In the genomic region with DNA sequence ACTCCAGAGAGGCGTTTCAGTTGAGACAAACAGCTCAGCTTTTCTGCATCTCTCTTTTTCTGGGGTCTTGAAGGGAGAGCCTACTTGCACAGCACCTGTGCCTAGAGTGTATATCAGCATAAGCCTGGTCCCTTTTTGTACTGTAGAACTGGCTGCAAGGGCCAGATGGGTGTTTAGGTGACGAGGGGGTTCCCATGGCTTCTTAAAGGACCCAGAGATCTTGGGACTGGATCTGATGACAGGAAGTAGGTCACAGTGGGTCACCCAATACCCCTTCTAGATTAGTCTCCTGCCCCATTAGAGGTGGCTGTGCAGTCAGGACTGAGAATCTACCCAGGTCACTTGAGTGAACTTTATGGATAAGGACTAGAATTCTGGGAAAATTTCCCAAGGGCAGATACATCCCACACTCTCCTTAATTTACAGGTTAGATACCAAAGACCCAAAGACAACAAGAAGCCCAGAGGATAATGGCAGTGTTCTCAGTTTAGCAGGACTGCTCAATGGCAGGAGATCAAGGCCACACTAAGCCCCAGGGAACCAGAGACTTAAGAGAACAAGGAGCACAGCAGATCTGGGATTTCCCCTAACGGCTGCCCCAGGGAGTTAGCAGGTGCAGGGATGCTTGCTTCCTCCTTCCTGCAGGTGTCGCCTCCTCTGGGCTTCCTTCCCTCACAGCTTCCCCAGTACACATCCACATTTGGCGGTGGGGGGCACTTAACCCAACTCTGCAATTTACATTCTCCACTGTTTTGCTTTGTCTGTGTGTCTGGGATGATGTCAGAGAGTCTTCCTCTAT, we compare ENCODE assay signal across 16 mouse cellular contexts. TPM values are rescaled to one million over a fixed set of nuclear protein-coding genes. Genes with fewer than 3 reads are reported as not detected.
DNase-seq lines count a peak whose midpoint lies in the region; ATAC-seq and TF ChIP-seq lines count a peak whose summit lies in the region.
"Had no signal": no experiment of that assay in that cellular context is flagged by ENCODE, and none has a peak within 500 bp of the region (broad histone marks: within the 10 kb centered on the region; RNA-seq: fewer than 3 reads in every experiment).

No protein-coding gene starts in this region.

- H3K4me3 ChIP-seq in heart, postnatal 0 days (ENCODE audit: low read depth, low read length): no peak overlapping the region
- H3K4me3 ChIP-seq in heart, embryonic 10.5 days: no peak overlapping the region
- no peak overlapping the region for H3K4me3 ChIP-seq in ES-Bruce4 (ENCODE audit: low read depth, low read length)
- H3K4me3 ChIP-seq: forebrain, embryonic 12.5 days; heart, embryonic 15.5 days; liver, embryonic 15.5 days; midbrain, embryonic 12.5 days had no signal

- no peak overlapping the region for H3K9ac ChIP-seq in heart, postnatal 0 days (replicated peaks; ENCODE audit: low read depth, low read length)
- no peak overlapping the region for H3K9ac ChIP-seq in ES-Bruce4 (ENCODE audit: low read depth, poor library complexity, severe bottlenecking)
- H3K9ac ChIP-seq: forebrain, embryonic 12.5 days; heart, embryonic 15.5 days; liver, embryonic 15.5 days; midbrain, embryonic 12.5 days had no signal

- no peaks in the 10 kb centered on the region for H3K9me3 ChIP-seq in heart, postnatal 0 days (replicated peaks; ENCODE audit: control insufficient read depth, low read length)
- H3K9me3 ChIP-seq in heart, embryonic 10.5 days: no peaks in the 10 kb centered on the region
- no peaks in the 10 kb centered on the region for H3K9me3 ChIP-seq in ES-Bruce4 (replicated peaks; ENCODE audit: control insufficient read depth, insufficient read depth, low read length, poor library complexity, severe bottlenecking)
- H3K9me3 ChIP-seq: forebrain, embryonic 12.5 days; heart, embryonic 15.5 days; liver, embryonic 15.5 days; midbrain, embryonic 12.5 days had no signal

- peak overlapping the region; percentile 30; the same call in 1 of the 2 replicates for H3K27ac ChIP-seq in heart, postnatal 0 days (ENCODE audit: low read depth)
- no peak overlapping the region for H3K27ac ChIP-seq in heart, embryonic 10.5 days
- no peak overlapping the region for H3K27ac ChIP-seq in ES-Bruce4 (ENCODE audit: insufficient read depth, low read length)
- H3K27ac ChIP-seq: forebrain, embryonic 12.5 days; heart, embryonic 15.5 days; liver, embryonic 15.5 days; midbrain, embryonic 12.5 days had no signal

- WGBS in heart, postnatal 0 days: 45% methylated on average over 5 of the region's 5 CpGs
- 56% methylated on average over 5 of the region's 5 CpGs for WGBS in heart, embryonic 10.5 days

- no peak for TF ChIP-seq CTCF in heart, postnatal 0 days (IDR thresholded peaks at IDR 0.05; ENCODE audit: low read depth)
- peak; percentile 37 for TF ChIP-seq CTCF in ES-Bruce4 (IDR thresholded peaks at IDR 0.05; ENCODE audit: low read depth, low read length)

- no peak overlapping the region for H3K4me2 ChIP-seq in heart, postnatal 0 days (ENCODE audit: low read depth, low read length)
- H3K4me2 ChIP-seq: forebrain, embryonic 12.5 days; heart, embryonic 15.5 days; liver, embryonic 15.5 days; midbrain, embryonic 12.5 days had no signal

- no peak for ATAC-seq in heart, postnatal 0 days (ENCODE audit: insufficient read depth, low read depth)
- ATAC-seq in neutrophil, adult 5-6 weeks (ENCODE audit: extremely low read depth, insufficient number of reproducible peaks, low FRiP score, poor library complexity, severe bottlenecking): peak; percentile 5; the same call in 1 of the 2 replicates

- no peak for TF ChIP-seq EP300 in heart, postnatal 0 days (IDR thresholded peaks at IDR 0.05; ENCODE audit: low read depth)
- no peak for TF ChIP-seq EP300 in ES-Bruce4 (IDR thresholded peaks at IDR 0.05; ENCODE audit: insufficient read depth, low read depth, low read length)

- H3K27me3 ChIP-seq in heart, postnatal 0 days (ENCODE audit: control insufficient read depth, insufficient read depth, low read length): no peaks in the 10 kb centered on the region
- H3K27me3 ChIP-seq in heart, embryonic 10.5 days (ENCODE audit: insufficient read depth, poor library complexity, severe bottlenecking): no peaks in the 10 kb centered on the region; the same call in 1 of the 2 replicates
- no peaks in the 10 kb centered on the region for H3K27me3 ChIP-seq in ES-Bruce4 (ENCODE audit: control insufficient read depth, insufficient read depth, low read length, poor library complexity, severe bottlenecking)
- H3K27me3 ChIP-seq: forebrain, embryonic 12.5 days; heart, embryonic 15.5 days; liver, embryonic 15.5 days; midbrain, embryonic 12.5 days had no signal

- no peak for DNase-seq in heart, postnatal 0 days (ENCODE audit: low spot score)
- no peak for DNase-seq in heart, embryonic 10.5 days (ENCODE audit: low spot score)
- peak; percentile 82 for DNase-seq in thymus, postnatal 14 days
- DNase-seq in frontal cortex, postnatal 36 days (ENCODE audit: low spot score in 2 of 2): no peak
- DNase-seq in MN1 (ENCODE audit: low spot score): no peak
- no peak for DNase-seq in left cerebral cortex, postnatal 36 days (ENCODE audit: low spot score in 2 of 2)
- DNase-seq: cerebellum, adult 2 months; gastrocnemius, postnatal 10 days; kidney, postnatal 36 days; retina, postnatal 1 day had no signal

- 0 out of 2 replicates have a peak, but pooled peaks cover 3% of the 10 kb centered on the region for H3K4me1 ChIP-seq in heart, postnatal 0 days (ENCODE audit: control insufficient read depth, insufficient read depth)
- peaks cover 12% of the 10 kb centered on the region; the same call in 1 of the 2 replicates for H3K4me1 ChIP-seq in heart, embryonic 10.5 days
- peaks cover 1% of the 10 kb centered on the region for H3K4me1 ChIP-seq in ES-Bruce4 (ENCODE audit: control insufficient read depth, insufficient read depth, low read length)
- H3K4me1 ChIP-seq: forebrain, embryonic 12.5 days; liver, embryonic 15.5 days; midbrain, embryonic 12.5 days had no signal

- no peak for TF ChIP-seq POLR2A in ES-Bruce4 (IDR thresholded peaks at IDR 0.05; ENCODE audit: insufficient read depth, low read length)

- H3K36me3 ChIP-seq in heart, postnatal 0 days (replicated peaks; ENCODE audit: control insufficient read depth, insufficient read depth, low read length): no peaks in the 10 kb centered on the region
- H3K36me3 ChIP-seq in heart, embryonic 10.5 days: no peaks in the 10 kb centered on the region
- H3K36me3 ChIP-seq in ES-Bruce4 (ENCODE audit: control insufficient read depth, insufficient read depth, low read length, poor library complexity, severe bottlenecking): no peaks in the 10 kb centered on the region
- H3K36me3 ChIP-seq: forebrain, embryonic 12.5 days; heart, embryonic 15.5 days; liver, embryonic 15.5 days; midbrain, embryonic 12.5 days had no signal

- intact Hi-C loops in left cerebral cortex, postnatal 36 days (cut with DNase I): no loop called here

RNA-seq across cellular contexts. Expression of a gene that starts 31.6 kb away (rescaled TPM):
- 37.6 and 58.0 TPM in 2 replicates for total RNA-seq in heart, postnatal 0 days (2014; rRNA removed; ENCODE audit: low replicate concordance)
- polyA plus RNA-seq in heart, postnatal 0 days (2015; fragmentation: Nextera tagmentation; extraction: Ambion mirVana): 40.7 and 46.9 TPM in 2 replicates
- 89.1 and 105 TPM in 2 replicates for polyA plus RNA-seq in heart, embryonic 10.5 days (2016; fragmentation: Nextera tagmentation; extraction: Ambion mirVana)
- 69.8 and 77.1 TPM in 2 replicates for polyA plus RNA-seq in ES-Bruce4 (2011; ENCODE audit: insufficient read depth, insufficient read length, low read depth, missing spikeins)
- 37.9 and 40.5 TPM in 2 replicates for total RNA-seq in neutrophil, adult 5-6 weeks (2017)
- total RNA-seq in left cerebral cortex, postnatal 36 days (2021): 10 to 100 TPM; 32.1 to 36.4 TPM
